Mouse (Mus musculus): Measurements from ENCODE around the gene Prune2.
A peak's percentile ranks its signal among the peaks of the same experiment; 100 is the strongest.

The Prune2 gene

DNA sequence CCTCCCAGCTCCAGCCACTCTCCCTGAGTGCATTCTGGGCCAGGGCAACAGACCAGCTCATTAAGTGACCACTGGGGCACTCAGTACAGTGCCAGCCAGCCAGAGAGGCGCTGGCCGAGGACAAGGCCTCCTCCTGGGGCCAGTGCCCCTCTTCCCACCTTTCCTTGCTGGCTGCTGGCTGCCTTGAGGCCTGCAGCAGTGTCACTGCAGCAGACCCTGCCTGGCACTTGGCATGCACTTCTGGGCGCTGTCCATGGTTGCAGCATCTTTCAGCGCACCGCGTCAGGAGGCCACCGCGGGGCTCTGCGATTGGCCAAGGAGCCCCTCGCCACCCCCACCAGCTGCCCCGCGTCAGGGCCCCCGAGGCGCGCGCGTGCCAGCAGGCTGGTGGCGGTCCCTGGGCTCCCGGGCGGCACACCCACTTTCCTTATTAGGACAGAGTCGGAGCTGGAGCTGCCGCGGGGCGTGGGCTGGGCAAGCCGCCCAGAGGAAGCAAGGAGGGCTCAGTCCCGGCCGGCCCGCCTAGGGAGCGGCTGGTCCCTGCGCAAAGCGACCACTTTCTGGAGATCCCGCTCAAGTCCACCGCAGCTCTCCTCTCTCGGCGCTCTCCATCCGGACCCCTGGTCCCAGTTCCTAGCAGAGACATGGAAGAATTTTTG, at the start of gene Prune2:
Gene Prune2 (plus strand): TSS at position 506 of the 659 bp plus-strand sequence.
- peak; percentile 53 for DNase-seq

DNA sequence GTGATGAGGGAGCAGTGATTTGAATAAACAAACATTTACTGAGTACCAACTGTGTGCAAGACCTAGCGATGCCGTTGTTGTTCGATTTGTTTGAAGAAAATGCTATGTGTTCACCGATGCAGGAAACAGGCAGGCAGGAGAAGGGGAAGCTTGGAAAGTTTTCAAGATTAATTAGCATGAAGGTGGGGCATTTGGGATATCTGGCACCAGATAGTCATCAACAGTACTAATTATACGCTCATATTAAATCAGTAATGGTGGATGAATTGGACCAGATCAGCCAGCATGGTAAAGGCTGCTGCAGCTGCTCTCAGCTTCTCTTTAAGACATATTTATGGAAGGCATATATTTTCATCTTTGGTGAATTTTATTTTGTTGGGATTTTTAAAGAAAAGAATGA, 44.4 kb upstream of the Prune2 start:
- no peak for DNase-seq

DNA sequence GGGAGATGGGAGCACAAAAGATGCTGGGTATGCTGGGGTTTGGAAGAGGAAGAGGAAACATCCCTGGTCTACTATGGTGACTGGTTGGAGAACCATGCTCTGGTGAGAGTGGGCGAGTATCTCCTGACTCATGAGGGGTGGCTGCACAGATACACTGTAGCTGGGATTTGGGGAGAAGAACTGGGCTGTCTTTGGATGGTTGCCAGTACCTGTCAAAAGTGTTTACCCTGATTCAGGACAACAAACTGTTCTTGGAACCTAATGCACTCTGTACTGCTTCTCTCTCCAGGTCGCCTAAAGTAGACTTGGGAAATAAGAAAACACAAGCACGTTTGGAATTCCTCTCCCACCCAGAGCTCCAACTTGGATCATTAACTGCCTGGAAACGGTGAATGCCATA, 31.4 kb upstream of the Prune2 start:
- no peak for DNase-seq

DNA sequence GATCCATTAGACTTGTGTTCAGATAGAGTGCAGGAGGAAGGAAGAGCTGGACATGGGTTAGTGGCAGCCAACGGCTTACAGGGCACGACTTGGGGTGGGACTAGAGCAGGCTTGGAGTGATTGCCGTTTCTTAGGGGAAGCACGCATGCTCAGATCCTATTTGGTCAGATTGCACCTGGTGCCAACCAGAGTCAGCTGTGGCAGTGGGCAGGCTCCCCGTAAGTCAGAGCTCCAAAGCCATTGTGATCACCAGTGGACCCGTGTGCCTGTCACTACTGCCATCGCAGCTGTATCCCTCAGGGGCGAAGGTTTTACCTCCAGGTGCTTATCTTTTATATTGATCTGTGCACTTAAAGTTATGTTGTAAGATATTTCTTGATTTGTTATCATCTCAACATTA, 21.3 kb upstream of the Prune2 start:
- no peak for DNase-seq

DNA sequence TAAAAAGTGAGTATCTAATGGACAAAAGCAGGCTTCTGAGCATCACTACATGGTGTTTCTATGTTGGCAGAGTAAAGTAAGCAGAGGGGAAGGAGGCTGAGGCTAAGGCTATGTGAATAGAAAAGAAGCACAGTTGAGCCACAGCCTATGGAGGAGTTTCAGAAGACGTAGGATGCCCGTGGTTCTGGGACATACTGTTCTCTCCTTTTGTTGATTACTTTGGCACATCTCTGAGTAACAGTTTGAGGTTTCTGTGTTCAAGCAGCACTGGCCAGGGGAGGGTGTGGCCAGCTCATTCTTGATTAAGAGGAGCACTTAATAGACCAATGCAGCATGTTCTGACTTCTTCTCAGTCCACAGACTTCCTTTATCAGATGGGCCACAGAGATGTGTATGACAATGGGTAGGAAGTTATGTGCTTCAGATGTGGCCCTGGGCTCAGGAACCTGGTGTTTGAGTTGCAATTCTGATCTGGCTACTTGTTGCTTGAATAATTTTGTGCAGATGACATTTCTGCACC, 7.1 kb upstream of the Prune2 start:
- no peak for DNase-seq

DNA sequence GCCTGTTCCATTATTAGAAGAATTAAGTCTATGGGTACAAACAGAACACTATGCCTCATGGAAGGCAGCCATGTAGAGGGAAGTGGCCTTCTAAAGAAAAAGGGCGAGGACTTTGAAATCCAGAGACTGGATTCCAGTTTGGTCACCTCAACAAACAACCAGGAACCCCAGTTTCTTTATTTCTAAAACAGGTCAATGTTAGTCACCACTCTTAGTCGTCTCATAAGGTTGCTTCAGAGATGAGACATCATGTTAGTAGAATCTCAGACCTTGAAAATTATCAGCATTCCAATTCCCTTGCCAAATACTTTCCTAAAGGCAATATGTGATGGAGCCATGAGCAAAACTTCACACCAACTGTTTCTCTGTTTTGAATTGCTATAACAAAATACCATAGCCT, 6.6 kb upstream of the Prune2 start:
- no peak for DNase-seq

DNA sequence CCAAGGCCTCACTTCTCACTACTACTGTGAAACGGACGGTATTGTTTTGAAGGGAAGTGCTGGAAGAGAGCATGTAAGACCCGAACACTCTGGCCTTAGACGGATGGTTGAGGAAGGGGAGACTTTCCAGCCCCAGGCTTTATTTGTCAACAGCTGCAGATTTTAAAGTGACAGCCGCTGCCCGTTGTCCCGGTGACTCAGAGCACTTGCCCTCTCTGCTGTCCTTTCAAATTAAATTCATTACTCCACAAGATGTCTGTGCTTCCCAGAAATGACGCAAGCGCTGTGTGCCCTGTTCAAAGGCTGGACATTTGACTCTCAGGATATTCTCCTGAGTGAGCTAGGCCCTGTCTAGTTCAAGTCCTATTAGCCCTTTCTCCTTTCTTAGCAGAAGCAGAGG, 5.9 kb upstream of the Prune2 start:
- DNase-seq: no peak

DNA sequence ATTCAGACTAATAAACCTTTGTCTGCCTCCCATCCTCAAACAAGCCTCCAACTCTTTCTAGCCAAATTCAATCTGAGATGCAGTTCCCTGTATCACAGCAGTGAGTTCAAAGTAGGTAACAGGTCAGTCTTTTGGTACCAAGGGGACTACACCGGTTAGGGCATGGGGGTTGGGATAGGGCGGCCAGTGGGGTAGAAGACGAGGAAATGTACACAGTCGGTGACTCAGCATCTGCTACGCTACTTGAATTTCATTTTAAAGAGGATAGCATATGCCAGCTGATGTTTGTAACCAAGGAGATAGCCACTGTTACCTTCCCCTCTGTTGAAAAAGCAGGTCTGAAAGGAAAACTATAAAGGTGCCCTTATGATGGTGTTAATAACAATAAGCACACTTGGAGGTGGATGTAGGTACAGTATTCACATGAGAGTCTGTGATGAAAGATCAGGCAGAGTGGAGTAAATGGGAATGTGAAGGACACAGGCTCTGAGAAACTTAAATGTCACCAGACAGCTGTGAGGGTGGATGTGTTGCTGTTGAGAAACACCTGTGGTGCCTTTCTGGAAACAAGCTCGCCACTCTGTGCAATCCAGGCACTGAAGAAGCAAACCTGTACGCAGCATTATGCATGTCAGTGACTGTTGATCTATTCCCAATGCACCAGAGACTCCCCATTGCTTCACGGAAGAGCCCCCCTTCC, 5.1 kb upstream of the Prune2 start:
- no peak for DNase-seq

DNA sequence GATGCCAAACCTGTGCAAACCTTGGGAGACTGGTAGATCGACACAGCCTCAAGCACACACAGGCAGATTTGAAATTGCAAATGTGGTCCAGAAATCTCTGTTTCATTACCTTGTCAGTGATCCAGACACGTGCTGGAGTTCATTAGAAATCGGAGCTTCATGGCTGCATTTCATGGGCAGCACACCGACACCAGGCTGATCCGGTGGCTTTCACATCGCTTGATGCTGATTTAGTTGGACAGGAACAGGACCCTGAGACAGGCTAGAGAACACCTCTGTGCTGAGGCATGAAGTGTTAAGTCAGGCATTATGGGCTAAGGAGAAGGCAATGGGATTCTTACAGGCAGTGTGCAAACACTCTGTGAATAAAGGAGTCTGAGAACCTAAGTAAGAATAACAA, 1.2 kb upstream of the Prune2 start:
- no peak for DNase-seq

DNA sequence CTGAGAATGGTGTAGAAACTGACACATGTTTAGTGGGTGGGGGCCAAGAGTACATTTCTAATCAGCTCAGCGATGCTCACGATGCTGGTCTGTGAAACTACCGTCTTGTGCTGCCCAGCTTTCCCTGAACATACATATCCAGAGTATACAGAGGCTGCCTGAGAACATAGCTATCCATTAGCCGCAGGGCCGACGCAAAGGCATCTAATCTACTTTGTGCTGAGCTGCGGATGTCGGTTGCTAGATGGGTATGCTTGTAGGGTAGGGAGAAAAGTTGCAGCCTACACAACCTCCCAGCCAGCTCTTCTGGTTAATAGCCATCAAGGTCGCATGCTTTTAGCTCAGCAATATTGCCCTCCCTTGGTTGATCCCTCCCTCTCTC, 696 bp upstream of the Prune2 start:
- no peak for DNase-seq

DNA sequence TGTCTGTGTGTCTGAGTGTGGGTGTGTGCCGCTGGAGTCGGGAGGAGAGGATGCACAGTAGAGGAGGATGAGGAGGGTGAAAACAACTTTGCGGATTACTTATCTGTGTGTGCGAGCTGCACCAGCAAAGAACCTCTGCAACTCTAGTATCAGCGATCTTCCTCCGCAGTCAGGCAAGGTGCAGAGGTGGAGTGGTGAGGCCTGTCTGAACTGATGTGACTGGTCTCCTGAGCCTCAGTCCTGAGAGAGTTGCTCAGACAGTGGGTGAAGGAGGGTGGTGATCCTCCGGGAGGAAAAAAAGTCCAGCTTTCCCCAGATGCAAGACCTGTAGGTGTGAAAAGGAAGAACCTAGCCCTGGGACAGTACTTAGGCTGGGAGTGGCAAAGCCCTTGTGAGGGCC, 401 bp downstream of the Prune2 start:
- no peak for DNase-seq

DNA sequence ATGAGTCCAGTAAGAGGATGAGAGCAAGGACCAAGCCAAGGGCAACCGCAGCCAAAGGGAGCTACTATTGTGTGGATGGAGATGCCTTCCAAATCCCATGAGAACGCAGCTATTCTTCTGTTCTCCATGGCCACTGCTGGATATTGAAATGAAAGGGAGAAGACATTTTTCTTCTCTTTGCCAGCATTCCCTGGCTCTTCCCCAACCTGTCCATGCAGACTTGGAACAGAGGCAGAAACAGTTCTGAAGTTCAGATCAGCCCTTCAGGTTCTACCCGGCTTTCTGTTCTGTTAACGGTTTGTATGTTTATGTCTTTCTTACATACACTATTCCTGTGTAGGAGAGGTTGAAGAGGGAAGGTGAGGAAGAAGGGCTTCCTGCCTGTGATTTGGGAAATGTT, 3.1 kb downstream of the Prune2 start:
- DNase-seq: no peak

DNA sequence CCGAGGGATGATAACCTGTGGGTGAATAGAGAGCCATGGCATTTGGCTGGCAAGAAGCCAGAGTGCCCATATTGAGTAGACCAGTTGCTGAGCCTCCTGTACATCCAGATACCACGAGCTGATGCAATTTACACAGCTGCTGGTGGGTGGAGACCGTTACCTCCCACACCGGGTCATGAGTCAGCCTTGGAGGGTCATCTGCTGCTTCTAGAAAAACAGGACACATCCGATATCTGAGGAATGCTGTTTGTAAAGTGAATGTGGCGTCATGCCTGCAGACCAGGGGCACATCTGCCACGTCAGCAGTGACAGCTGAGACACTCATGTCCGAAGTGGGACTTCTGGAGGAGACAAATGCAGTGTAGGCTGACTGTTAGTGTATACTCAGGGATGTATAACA, 3.6 kb downstream of the Prune2 start:
- no peak for DNase-seq

DNA sequence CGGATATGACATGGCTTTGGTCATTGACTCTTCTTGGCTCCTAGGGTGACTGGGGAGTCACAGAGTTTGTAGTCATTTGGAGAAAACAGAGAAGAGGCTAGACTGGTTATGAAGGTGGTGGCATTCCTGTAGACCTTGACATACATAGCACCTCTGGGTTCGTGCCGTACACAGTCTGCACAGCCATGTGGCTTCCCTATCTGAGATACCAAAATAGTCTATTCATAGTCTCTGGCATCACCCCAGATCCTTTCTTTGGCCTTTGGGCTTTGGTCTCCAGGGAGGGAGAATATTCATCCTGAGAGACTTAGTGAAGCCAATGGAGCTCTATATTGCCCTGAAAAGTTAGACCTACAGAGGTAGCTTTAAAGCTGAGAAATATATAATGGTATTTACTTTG, 5.1 kb downstream of the Prune2 start:
- DNase-seq: no peak

DNA sequence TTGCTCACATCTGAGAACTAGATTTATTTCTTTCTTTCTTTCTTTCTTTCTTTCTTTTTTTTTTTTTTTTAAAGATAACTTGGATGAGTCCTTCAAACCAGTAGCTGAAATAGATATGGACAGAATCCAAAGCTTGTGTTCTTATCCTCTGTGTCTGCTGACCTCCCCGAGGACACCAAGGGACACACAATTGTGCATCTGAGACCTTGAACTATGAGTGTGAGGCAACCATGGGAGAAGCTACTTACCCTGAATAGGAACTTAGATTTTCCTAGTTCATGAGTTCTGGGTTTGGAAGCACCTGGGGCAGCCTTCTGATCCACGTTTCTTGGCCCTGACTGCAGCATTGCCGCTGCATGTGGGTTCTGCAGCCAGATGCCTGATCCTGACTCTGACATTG, 7.3 kb downstream of the Prune2 start:
- DNase-seq: no peak

DNA sequence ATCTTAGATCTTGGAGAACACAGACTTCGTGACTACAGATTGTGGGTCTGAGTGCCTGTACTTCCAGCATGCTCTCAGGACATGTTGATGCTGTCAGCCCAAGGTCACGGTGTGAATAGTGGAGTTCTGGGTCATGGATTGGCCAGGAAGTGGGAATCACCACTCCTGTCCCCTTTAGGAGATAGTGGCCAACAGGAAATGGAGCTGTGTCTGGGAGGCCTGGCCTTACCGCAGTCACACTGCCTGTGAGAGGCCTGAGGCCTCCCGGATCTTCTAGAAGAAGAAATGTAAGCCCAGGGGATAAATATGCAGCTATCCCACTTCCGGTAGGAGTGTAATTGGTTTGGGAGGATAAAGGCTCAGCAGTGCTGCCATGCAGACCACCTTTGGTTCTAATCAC, 12.8 kb downstream of the Prune2 start:
- no peak for DNase-seq

DNA sequence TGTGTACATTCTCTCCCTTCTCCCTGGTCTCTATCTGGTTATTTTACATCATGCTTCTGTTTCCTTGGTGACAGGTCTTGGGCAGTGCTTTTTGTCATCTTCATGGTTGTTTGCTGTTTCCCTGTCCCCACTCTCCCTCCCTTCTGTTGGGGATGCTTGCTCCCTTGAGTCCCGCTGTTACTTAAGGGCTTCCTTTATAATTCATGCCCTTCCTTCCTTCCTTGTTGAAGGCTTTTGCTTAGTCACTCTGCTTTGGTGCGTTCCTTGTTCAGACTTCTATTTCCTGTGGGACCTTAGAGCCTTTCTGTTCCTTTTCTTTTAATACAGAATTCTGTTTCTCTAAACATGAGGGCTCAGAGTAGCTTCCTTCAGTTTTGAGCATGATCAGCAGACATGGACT, 14.7 kb downstream of the Prune2 start:
- no peak for DNase-seq

DNA sequence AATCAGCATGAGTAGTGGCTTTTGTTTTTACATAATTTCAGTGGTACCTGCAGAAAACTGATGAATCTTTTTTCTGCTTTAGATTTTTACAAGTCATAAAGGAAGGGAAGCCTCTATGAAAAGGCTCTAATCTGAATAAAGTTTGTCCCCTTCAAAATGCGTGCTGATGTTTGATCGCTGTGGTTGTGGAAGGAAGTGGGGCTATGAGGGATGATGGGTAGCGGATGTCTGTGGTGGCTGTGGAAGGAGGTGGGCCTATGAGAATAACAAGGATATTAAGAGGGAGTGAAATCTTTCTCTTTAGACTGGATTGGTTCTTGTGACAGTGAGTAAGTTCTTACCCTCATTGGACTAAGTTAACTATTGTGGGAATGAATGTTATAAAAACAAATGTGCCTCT, 23.0 kb downstream of the Prune2 start:
- DNase-seq: no peak

DNA sequence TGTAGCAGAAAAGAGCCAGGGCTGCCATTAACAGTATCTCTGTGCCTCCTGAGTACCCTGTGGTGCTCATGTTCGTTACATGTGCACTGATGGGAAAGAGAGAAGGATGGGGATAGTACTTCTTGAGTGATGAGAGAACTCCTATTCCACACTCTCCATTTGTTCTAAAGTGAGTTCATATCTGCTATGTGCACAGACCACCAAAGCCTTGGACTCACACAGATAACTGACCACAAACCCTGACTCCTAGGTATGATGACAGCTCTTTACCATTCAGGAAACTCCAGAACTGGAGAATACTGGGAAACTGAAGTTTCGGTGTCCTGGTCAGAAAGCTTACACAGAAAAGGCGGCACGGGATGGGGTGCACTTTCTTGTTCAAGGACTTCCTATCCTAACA, 25.8 kb downstream of the Prune2 start:
- DNase-seq: no peak

DNA sequence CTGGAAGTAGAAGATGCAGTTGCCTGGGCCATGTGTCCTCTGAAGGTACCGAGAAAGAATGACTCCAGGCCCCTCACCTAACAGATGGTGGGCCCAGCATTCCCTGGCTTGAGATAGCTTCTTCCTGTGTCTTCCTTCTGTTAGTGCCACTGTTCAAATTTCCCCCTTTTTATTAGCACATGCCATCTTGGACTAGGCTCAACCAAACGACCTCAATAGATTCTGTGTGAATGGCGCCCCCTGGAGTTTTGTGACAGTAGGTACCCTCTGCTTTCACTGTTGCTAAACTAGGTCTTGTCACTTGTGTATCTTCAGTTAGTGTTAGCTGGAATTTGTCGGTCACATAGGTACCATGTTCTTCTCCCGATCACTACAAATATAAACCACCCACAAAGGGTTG, 29.0 kb downstream of the Prune2 start:
- DNase-seq: no peak

DNA sequence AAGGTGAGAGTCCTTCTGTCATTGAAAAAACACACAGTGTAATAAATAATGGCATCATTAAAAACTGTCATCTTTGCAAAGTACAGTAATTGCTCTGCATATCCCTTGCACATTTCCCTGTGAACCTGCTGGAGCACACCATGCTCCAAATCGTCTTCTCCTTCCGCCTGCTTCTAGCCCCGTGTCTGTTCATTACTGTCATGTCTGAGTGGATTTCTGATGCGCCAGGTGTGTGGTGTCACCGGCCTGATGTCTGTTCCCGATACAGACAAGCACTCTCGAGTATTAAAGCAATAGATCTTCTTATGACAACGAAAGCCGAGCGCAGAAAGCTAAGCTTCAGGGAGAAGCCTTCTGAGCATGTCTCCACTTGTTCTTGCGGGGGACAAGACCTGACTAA, 32.1 kb downstream of the Prune2 start:
- no peak for DNase-seq

DNA sequence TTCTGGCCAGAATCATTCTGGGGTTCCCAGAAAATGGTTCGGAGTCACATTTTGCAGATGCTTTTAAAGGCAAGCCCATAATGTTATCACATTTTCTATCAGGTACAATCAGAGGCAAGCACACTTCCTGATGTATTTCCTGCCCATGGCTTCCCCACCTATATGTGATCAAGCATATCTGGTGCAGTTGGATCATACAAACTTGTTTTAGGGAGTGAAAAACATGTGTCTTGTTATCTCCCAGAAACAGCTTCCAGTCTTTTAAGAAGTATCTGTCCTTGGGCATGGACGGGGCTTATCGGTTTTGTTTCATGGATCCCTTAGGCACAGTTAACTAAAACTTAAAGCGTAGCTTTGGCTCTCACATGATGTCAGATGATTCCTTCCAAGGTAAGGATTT, 36.2 kb downstream of the Prune2 start:
- no peak for DNase-seq

DNA sequence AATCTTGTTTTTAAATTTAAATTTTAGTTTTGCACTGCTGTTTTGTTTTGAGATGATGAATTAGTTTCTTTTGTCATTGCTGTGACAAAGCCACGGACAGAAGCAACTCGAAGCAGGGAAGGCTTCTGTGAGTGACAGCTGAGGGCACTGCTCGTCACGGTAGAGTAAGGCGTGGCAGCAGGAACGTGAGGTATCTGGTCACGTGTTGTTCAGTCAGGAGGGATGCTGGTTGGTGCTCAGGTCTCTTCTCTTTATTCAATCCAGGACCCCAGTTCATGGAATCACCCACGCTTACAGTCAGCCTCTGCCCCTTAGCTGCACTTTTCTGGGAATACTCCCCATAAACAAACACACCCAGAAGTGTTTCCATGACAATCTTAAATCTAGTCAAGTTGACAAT, 38.3 kb downstream of the Prune2 start:
- DNase-seq: no peak

DNA sequence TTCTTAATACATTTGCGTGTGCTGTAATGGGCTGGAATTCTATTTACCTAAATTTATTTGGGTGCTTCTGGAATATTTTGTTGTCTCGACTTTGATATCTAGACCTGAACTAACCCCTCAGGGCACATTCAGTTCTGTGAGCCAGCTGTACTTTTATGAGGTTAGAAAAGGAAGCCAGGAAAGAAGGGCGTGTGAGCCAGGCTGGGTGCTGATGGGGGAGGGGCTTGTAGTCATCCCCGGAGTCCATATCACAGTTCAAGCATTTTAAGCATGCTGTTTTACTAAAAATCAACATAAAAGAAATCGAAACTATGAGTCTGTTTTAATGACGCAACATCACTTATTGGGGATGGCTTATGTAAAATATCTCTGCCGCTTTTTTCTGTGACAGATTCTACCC, 42.0 kb downstream of the Prune2 start:
- no peak for DNase-seq

Measured in right cerebral cortex, postnatal 25 days (tissue).